Mouse (Mus musculus) limb, embryonic 11.5 days (tissue): ENCODE measurements around the gene Sesn1. TPM values are rescaled to one million over a fixed set of nuclear protein-coding genes. Genes with fewer than 3 reads are reported as not detected.

Experiments
- ATAC-seq: fragments of 200-750 bp; cut with Nextera tagmentation; 2 replicates; pipeline ENCODE4 v1.8.0; 2017; ENCODE audit warnings: low read depth; ENCODE audit not compliant: insufficient number of reproducible peaks, low FRiP score, low TSS enrichment
- DNase-seq: peaks from one replicate; pipeline ENCODE4 v3.0.0-alpha.2; 2015; ENCODE audit warnings: low spot score
- H3K27ac ChIP-seq: fragments of 300-500 bp; sonication (generic); replicated peaks from 2 replicates; pipeline ENCODE4 v1.5.1; 2014; ENCODE audit warnings: low read depth, mild to moderate bottlenecking, low read length
- H3K27me3 ChIP-seq: fragments of 300-500 bp; sonication (generic); 2 replicates; pipeline ENCODE4 v1.6.1; 2014; ENCODE audit warnings: mild to moderate bottlenecking, low read length, mixed read lengths; ENCODE audit not compliant: control insufficient read depth, insufficient read depth
- H3K36me3 ChIP-seq: fragments of 300-500 bp; sonication (generic); 2 replicates; pipeline ENCODE4 v1.6.1; 2014; ENCODE audit warnings: mild to moderate bottlenecking, low read length, moderate library complexity, mixed read lengths; ENCODE audit not compliant: control insufficient read depth, insufficient read depth
- H3K4me1 ChIP-seq: fragments of 300-500 bp; sonication (generic); 2 replicates; pipeline ENCODE4 v1.6.1; 2014; ENCODE audit warnings: low read length, mixed read lengths; ENCODE audit not compliant: control insufficient read depth, insufficient read depth
- H3K4me2 ChIP-seq: fragments of 300-500 bp; sonication (generic); 2 replicates; pipeline ENCODE4 v1.6.1; 2014; ENCODE audit warnings: low read depth, mild to moderate bottlenecking, moderate library complexity; ENCODE audit not compliant: severe bottlenecking
- H3K4me3 ChIP-seq: fragments of 300-500 bp; sonication (generic); 2 replicates; pipeline ENCODE4 v1.5.1; 2014; ENCODE audit warnings: low read depth, low read length
- H3K9ac ChIP-seq: fragments of 300-500 bp; sonication (generic); 2 replicates; pipeline ENCODE4 v1.6.1; 2014; ENCODE audit warnings: mild to moderate bottlenecking, low read length
- H3K9me3 ChIP-seq: fragments of 300-500 bp; sonication (generic); 2 replicates; pipeline ENCODE4 v1.6.1; 2016; ENCODE audit warnings: low read length; ENCODE audit not compliant: control insufficient read depth
- WGBS: fragments of 180-500 bp; shearing (Covaris S2); extraction: QIAGEN DNeasy Blood & Tissue Kit; methylation state at CpG from one replicate; pipeline ENCODE4 v1.1.7; 2014; 5-methylcytosine and 5-hydroxymethylcytosine counted together
- polyA plus RNA-seq: library from polyadenylated mRNA; unstranded; fragments of >200 nt; fragmentation: Nextera tagmentation; extraction: Ambion mirVana; gene quantifications from 2 replicates; pipeline ENCODE4 v1.2.1, GENCODE M21; 2014

Gene Sesn1
- polyA plus RNA-seq, 1 experiment from 2014 or later = 35.9 TPM

DNA sequence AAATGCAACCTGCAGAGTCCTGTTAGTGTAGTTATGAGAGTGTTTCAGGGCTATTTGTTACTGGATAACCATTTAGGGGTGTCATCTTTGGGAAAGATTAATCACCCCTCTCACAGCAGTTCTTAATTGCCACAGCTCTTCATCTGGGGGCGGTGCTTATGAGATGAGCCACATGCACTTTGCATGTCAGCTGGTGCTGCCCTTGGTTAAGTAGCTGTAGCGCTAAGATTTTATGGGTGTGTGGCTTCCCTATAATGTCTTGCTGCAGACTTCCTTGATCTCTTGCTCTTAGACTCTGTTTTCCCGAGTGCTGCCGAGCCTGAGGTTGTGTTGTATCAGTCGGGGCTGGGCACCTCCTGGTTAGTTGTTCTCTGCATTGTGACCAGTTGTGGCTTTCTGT is 58.2 kb downstream of the Sesn1 start:
- Histone ChIP-seq H3K4me3 (no peak overlapping the region), H3K9ac (no peak overlapping the region), H3K27ac (no peak overlapping the region), H3K36me3 (no peaks in the 10 kb centered on the region), H3K27me3 (no peaks in the 10 kb centered on the region), H3K4me1 (peaks cover 3% of the 10 kb centered on the region; the same call in 1 of the 2 replicates), H3K4me2 (no peak overlapping the region), H3K9me3 (no peaks in the 10 kb centered on the region)
- WGBS = 48% methylated on average over 5 of the region's 5 CpGs
- ATAC-seq (no peak), DNase-seq (no peak)

- DNase-seq = no peak
- Histone ChIP-seq H3K4me3 (no peak overlapping the region), H3K9ac (no peak overlapping the region), H3K4me1 (peaks cover 3% of the 10 kb centered on the region; the same call in 1 of the 2 replicates), H3K36me3 (no peaks in the 10 kb centered on the region), H3K9me3 (no peaks in the 10 kb centered on the region), H3K27me3 (no peaks in the 10 kb centered on the region), H3K27ac (no peak overlapping the region), H3K4me2 (no peak overlapping the region)
- WGBS = 51% methylated on average over 2 of the region's 2 CpGs
- ATAC-seq = no peak
Measured at GRCm38 (mm10) chr10:41870101-41870500, 60.4 kb downstream of the Sesn1 start.

DNA sequence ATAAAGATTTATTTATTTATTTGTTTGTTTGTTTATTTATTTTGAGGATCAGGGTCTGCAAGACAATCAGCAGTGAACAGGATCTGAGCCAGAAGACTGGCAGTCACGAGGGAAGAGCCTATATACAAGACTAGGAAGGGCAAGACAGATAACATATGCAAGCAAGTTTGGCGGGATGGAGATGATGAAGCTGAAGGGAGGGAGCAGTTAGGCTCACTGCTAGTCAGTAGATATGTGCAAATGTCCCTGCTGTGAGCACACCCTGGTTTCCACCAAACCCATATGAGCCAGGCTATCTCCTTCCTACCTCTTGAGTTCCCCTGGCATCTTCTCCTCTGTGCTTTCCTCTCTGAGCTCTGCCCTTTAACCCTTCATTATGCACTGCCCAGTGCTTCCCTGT is 61.8 kb downstream of the Sesn1 start:
- peaks cover 3% of the 10 kb centered on the region; the same call in 1 of the 2 replicates for H3K4me1 ChIP-seq
- no peaks in the 10 kb centered on the region for H3K27me3 ChIP-seq
- H3K36me3 ChIP-seq = no peaks in the 10 kb centered on the region
- no peaks in the 10 kb centered on the region for H3K9me3 ChIP-seq
- no peak overlapping the region for H3K4me3 ChIP-seq
- no peak overlapping the region for H3K4me2 ChIP-seq
- 63% methylated on average over 2 of the region's 2 CpGs for WGBS
- DNase-seq = no peak
- no peak overlapping the region for H3K9ac ChIP-seq
- no peak for ATAC-seq
- H3K27ac ChIP-seq = no peak overlapping the region

DNA sequence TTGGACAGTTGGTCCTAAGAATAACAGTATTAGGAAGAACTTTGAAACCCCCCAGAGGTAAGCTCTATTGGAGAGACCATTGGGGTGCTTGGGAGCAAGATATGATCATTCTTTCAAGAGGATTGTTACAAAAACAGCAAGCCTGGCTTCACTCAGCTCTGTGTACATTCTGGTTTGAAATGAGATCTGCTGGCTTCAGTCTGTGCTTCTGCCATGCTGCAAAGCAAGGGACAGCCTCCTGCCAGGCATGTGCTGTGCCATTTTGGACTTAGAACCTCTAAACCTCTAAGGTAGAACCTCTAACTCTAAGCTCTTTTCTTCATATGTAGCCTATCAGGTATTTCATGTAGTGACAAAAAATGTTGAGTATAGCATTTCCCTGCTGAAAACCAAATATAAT is 65.9 kb downstream of the Sesn1 start:
- H3K9me3 ChIP-seq = no peaks in the 10 kb centered on the region
- DNase-seq = no peak
- no peaks in the 10 kb centered on the region for H3K36me3 ChIP-seq
- no peaks in the 10 kb centered on the region for H3K4me1 ChIP-seq
- H3K4me3 ChIP-seq = no peak overlapping the region
- no peak overlapping the region for H3K4me2 ChIP-seq
- H3K27me3 ChIP-seq = no peaks in the 10 kb centered on the region
- no peak for ATAC-seq
- H3K27ac ChIP-seq = no peak overlapping the region
- H3K9ac ChIP-seq = no peak overlapping the region

GRCm38 (mm10) chr10:41878344-41878743 is 68.6 kb downstream of the Sesn1 start:
- H3K27me3 ChIP-seq = no peaks in the 10 kb centered on the region
- DNase-seq = no peak
- H3K9me3 ChIP-seq = no peaks in the 10 kb centered on the region
- H3K27ac ChIP-seq = no peak overlapping the region
- no peaks in the 10 kb centered on the region for H3K4me1 ChIP-seq
- no peak overlapping the region for H3K4me3 ChIP-seq
- WGBS = 86% methylated on average over 11 of the region's 11 CpGs
- H3K36me3 ChIP-seq = no peaks in the 10 kb centered on the region
- H3K9ac ChIP-seq = no peak overlapping the region
- no peak for ATAC-seq
- H3K4me2 ChIP-seq = no peak overlapping the region

GRCm38 (mm10) chr10:41879675-41880074 is 69.9 kb downstream of the Sesn1 start:
- Histone ChIP-seq H3K4me2 (no peak overlapping the region), H3K27me3 (no peaks in the 10 kb centered on the region), H3K4me1 (no peaks in the 10 kb centered on the region), H3K36me3 (no peaks in the 10 kb centered on the region), H3K4me3 (no peak overlapping the region), H3K27ac (no peak overlapping the region), H3K9me3 (no peaks in the 10 kb centered on the region), H3K9ac (no peak overlapping the region)
- 75% methylated on average over 1 of the region's 1 CpGs for WGBS
- DNase-seq (no peak), ATAC-seq (no peak)

GRCm38 (mm10) chr10:41880206-41880605 is 70.5 kb downstream of the Sesn1 start:
- H3K9me3 ChIP-seq = no peaks in the 10 kb centered on the region
- ATAC-seq (no peak), DNase-seq (no peak)
- H3K27me3 ChIP-seq = no peaks in the 10 kb centered on the region
- H3K4me2 ChIP-seq = no peak overlapping the region
- 47% methylated on average over 4 of the region's 4 CpGs for WGBS
- no peak overlapping the region for H3K27ac ChIP-seq
- no peak overlapping the region for H3K9ac ChIP-seq
- no peak overlapping the region for H3K4me3 ChIP-seq
- no peaks in the 10 kb centered on the region for H3K4me1 ChIP-seq
- H3K36me3 ChIP-seq = no peaks in the 10 kb centered on the region

GRCm38 (mm10) chr10:41880777-41881176 is 71.0 kb downstream of the Sesn1 start:
- no peak for ATAC-seq
- Histone ChIP-seq H3K27me3 (no peaks in the 10 kb centered on the region), H3K4me1 (no peaks in the 10 kb centered on the region), H3K9ac (no peak overlapping the region), H3K36me3 (no peaks in the 10 kb centered on the region), H3K4me2 (no peak overlapping the region), H3K9me3 (no peaks in the 10 kb centered on the region), H3K27ac (no peak overlapping the region), H3K4me3 (no peak overlapping the region)
- 15% methylated on average over 1 of the region's 1 CpGs for WGBS
- DNase-seq = no peak

GRCm38 (mm10) chr10:41881438-41881837 is 71.7 kb downstream of the Sesn1 start:
- no peak overlapping the region for H3K27ac ChIP-seq
- DNase-seq (no peak), ATAC-seq (no peak)
- H3K4me3 ChIP-seq = no peak overlapping the region
- no peaks in the 10 kb centered on the region for H3K4me1 ChIP-seq
- no peaks in the 10 kb centered on the region for H3K27me3 ChIP-seq
- no peaks in the 10 kb centered on the region for H3K36me3 ChIP-seq
- no peak overlapping the region for H3K9ac ChIP-seq
- H3K9me3 ChIP-seq = no peaks in the 10 kb centered on the region
- no peak overlapping the region for H3K4me2 ChIP-seq
- 49% methylated on average over 4 of the region's 4 CpGs for WGBS
